Mouse (Mus musculus): ENCODE data around the gene Thra.
"Not testable (repeated sequence)": the region's sequence is repeated elsewhere in the genome, so short reads cannot be mapped to it uniquely, and the experiment has no call there.

Thra gene

GRCm38 (mm10) chr11:98740393-98741050, at the start of gene Thra:
Thra (plus strand) TSS chr11:98740638.
- no peak for DNase-seq (ENCODE audit: low read depth, low spot score)

- no peak for DNase-seq (ENCODE audit: low read depth, low spot score)
Measured at GRCm38 (mm10) chr11:98693201-98693600, 47.2 kb upstream of the Thra start.

DNA sequence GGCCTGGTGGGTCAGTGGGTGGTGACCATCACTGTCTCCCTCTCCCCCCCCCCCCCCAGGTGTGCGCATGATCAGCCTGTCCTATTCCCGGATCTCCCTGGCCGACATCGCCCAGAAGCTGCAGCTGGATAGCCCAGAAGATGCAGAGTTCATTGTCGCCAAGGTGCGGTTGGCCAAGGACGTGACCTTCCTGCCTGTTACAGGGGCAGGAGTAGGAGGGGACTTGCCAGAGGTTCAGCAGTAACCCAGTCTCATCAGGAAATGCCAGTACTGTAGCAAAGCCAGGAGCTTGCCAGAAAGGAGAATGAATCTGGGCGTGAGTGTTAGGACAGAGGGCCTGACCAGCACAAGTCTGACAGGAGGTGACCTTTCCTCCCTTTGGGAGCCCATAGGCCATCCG, 46.7 kb upstream of the Thra start:
- no peak for DNase-seq (ENCODE audit: low read depth, low spot score)

- no peak for DNase-seq (ENCODE audit: low read depth, low spot score)
Measured at GRCm38 (mm10) chr11:98694301-98694700, 46.1 kb upstream of the Thra start.

GRCm38 (mm10) chr11:98695408-98695807, 45.0 kb upstream of the Thra start:
- no peak for DNase-seq (ENCODE audit: low read depth, low spot score)

DNA sequence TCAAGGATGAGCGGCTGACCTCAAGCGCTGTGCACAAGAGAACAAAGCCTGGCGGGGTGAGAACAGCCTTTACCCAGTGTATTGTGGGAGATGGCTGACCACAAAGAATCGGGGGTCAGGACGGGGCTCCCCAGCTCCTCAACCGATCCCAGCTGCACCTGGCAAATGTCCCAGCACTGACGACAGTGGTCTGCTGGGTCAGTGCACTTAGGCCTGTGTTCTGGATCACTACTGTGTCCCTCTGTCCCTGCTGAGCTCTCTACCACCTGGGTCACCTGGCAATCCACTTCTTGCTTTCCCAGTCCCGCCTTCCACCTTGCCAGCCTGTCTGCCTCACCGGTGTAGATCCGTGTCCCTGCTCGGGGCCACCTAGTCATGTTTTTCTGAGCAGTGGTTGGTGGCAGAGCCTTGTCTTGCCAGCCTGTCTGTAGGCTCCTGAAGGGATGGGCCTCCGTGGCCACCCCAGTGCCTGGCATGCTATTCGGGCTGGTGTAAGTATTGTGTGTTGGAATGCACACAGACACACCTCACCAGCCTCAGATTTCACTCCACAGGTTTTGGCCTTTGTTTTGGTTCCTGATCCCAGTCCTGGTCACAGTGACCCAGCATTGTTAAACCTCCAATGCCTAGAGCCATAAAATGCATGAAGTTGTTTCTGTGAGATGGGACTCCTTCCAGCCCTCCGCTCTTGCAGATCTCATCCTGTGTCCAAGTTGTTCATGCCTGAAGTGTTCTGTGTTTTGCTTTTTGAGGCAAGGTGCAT, 43.8 kb upstream of the Thra start:
- no peak for DNase-seq (ENCODE audit: low read depth, low spot score)

GRCm38 (mm10) chr11:98697225-98697624, 43.2 kb upstream of the Thra start:
- no peak for DNase-seq (ENCODE audit: low read depth, low spot score)

- no peak for DNase-seq (ENCODE audit: low read depth, low spot score)
Measured at GRCm38 (mm10) chr11:98698849-98699640, 41.4 kb upstream of the Thra start.

- no peak for DNase-seq (ENCODE audit: low read depth, low spot score)
Measured at GRCm38 (mm10) chr11:98699911-98700310, 40.5 kb upstream of the Thra start.

GRCm38 (mm10) chr11:98701213-98701670, 39.2 kb upstream of the Thra start, which contains the start of gene Csf3:
Csf3 (plus strand) TSS chr11:98701263.
- no peak for DNase-seq (ENCODE audit: low read depth, low spot score)

DNA sequence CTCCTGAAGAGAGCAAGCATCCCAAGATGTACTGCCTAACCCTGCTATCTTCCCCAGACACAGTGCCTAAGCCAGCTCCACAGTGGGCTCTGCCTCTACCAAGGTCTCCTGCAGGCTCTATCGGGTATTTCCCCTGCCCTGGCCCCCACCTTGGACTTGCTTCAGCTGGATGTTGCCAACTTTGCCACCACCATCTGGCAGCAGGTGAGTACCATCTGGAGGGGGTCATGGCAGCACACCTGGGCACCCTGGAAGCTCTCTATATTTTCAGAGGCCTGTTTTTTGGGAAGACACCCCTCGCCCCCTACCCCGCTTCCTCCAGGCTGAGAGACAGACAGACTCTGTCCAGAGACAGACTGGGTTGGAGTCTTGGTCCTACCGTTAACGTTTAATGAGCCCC, 38.1 kb upstream of the Thra start:
- DNase-seq (ENCODE audit: low read depth, low spot score), result no peak

DNA sequence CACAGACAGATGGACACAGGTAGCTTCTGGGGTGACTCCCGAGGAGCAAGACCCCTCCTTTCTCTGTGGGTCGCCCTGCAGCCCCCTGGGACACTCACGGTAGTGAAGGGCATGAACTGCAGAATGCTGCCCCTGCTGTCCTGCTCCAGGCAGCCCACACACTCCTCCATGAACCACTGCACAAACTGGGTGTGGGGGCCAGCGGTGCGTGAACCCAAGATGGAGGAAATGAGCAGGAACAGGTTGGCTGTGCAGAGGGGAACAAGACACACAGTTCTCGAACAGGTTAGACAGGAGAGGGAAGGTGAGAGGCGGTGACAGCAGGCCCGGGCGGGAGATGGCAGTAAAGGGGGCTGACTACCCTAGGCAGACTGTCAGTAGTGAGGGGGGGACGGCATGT, 35.4 kb upstream of the Thra start:
- DNase-seq (ENCODE audit: low read depth, low spot score), result no peak

DNA sequence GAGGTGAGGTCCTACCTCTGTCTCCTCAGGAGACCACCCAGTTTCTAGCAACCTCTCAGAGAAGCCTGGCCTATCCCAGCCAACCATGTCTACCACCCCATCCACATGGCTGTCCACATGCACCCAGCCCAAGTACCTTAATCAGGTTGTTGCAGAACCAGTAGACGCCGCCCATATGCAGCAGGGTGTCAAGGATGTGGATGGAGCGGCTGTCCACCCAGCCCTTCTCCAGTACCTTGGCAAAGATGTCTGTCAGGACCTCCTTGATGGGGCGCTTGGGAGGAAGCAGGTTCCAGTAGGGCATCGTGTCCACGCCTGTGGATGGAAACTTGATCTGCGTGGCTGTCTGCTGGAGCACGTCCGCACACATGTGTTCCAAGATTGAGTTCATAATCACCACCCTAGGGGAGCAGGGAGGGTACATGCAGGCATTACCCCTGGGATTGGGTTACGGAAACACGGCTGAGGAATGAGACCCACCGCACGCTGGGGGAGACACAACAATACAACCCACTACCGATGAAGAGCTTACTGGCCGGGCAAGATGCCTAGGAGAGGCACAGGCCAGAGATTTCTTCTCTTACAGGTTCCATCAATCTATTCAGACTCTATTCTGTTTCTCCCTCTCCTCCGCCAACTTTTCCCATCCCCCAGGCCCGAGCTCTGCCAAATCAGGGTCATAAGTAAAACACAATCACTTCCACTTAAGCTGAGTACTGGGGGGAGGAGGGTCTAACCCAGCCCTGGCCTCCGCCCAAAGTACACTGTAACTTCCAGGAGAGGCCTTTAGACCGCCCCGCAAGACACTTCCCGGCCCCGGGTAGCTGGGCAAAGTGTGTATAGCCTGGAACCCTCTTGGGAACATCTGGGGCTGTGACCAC, 32.8 kb upstream of the Thra start:
- no peak for DNase-seq (ENCODE audit: low read depth, low spot score)

DNA sequence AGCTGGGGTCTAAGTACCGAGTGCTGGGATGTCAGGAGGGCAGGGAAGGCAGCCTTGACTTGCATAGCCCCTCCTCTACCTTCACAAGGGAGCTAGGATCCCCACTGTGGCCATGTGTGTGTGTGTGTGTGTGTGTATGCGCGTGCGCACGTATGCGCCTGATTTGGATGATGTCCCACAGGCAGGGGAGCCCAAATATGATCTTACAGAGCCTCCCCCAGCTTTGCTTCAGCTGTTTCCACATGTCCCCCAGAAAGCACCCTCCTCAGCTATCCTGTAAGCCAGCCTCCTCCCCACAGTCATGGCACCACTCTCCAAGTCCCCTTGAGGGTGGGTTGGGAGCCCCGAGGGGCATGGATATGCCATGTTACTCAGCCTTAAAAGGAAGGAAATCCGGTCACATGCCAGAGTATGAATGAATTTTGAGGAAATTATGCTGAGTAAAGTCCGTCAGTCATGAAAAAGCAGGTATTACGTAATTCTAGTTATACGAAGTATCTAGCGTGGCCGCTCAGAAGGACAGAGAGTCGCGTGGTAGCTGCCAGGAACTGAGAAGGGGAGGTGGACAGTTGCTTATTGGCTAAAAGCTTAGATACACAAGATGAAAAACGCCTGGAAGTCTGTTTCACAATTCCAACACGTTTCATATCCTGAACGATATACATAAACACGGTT, 32.0 kb upstream of the Thra start:
- DNase-seq (ENCODE audit: low read depth, low spot score), result no peak

GRCm38 (mm10) chr11:98709001-98709741, 31.3 kb upstream of the Thra start:
- no peak for DNase-seq (ENCODE audit: low read depth, low spot score)

- peak; percentile 83 for DNase-seq (ENCODE audit: low read depth, low spot score)
Measured at GRCm38 (mm10) chr11:98710416-98711045, 29.9 kb upstream of the Thra start.

GRCm38 (mm10) chr11:98711046-98711434, 29.4 kb upstream of the Thra start:
- no peak for DNase-seq (ENCODE audit: low read depth, low spot score)

GRCm38 (mm10) chr11:98712009-98712408, 28.4 kb upstream of the Thra start:
- not testable (repeated sequence) for DNase-seq (ENCODE audit: low read depth, low spot score)

DNA sequence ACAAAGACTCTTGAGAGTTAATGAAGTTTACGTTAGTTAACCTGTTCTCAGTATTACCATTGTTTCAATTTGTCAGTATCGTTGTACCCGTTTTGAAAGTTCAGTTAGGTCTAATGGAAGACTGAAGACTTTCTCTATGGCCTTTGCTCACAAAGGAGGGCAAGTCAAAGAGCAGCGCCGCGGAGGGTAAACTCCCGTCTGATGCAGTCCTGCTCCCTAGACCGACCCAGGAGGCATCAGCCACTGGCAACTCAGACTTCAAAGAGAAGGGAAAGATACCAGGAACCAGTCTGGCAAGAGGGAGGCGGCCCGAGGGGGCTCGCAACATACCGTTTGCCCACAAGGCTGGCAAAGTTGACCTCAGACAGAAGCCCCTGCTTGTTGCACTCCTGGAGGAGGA, 26.7 kb upstream of the Thra start:
- no peak for DNase-seq (ENCODE audit: low read depth, low spot score)

DNA sequence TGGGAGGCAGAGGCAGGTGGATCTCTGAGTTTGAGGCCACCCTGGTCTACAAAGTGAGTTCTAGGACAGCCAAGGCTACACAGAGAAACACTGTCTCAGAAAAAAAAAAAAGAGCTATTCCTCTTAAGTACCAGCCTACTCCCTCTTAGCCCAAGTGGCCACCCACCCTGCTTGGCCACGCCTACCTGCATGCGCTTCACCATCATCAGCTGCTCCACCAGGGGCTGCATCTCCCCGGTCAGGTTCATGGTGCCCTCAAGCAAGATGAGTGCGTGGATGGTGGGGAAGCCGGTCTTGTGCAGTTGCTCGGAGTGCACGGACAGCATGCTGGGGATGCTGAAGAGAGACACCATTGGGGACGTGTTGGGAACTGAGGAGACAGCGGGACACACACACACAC, 24.5 kb upstream of the Thra start:
- no peak for DNase-seq (ENCODE audit: low read depth, low spot score)

Measured in WW6 (cell line).